Mouse (Mus musculus) embryo, embryonic 10 days (tissue): ENCODE results near the gene Gmeb2.

Experiments used
- DNase-seq: peaks from one replicate; pipeline ENCODE4 v3.0.0-alpha.2; 2015; ENCODE audit warnings: low spot score

Gene Gmeb2

GRCm38 (mm10) chr2:181224994-181225393, 62.8 kb downstream of the Gmeb2 start:
- DNase-seq: no peak

GRCm38 (mm10) chr2:181220361-181220760, 67.5 kb downstream of the Gmeb2 start:
- no peak for DNase-seq

- DNase-seq: peak; percentile 92
These were observed 68.2 kb downstream of the Gmeb2 start, which contains the start of gene Fndc11 for GRCm38 (mm10) chr2:181219538-181220216. Fndc11 (plus strand) TSS chr2:181220013.

- no peak for DNase-seq
These were observed 68.9 kb downstream of the Gmeb2 start for GRCm38 (mm10) chr2:181218881-181219485.

- DNase-seq: no peak
These were observed 71.8 kb downstream of the Gmeb2 start for GRCm38 (mm10) chr2:181216037-181216436.

GRCm38 (mm10) chr2:181213021-181213445, 74.8 kb downstream of the Gmeb2 start, which contains the start of gene Srms:
Srms (minus strand) TSS chr2:181213185.
- peak; percentile 53 for DNase-seq

GRCm38 (mm10) chr2:181212389-181213020, 75.3 kb downstream of the Gmeb2 start:
- DNase-seq: peak; percentile 47

GRCm38 (mm10) chr2:181206118-181206517, 81.7 kb downstream of the Gmeb2 start:
- no peak for DNase-seq

GRCm38 (mm10) chr2:181205678-181206077, 82.2 kb downstream of the Gmeb2 start:
- no peak for DNase-seq

GRCm38 (mm10) chr2:181202886-181203285, 84.9 kb downstream of the Gmeb2 start:
- no peak for DNase-seq

- DNase-seq: no peak
These were observed 85.4 kb downstream of the Gmeb2 start, which contains the start of gene Ptk6 for GRCm38 (mm10) chr2:181202422-181202821. Ptk6 (minus strand) TSS chr2:181202789.

- DNase-seq: no peak
These were observed 86.2 kb downstream of the Gmeb2 start for GRCm38 (mm10) chr2:181201606-181202005.
